Mouse (Mus musculus): ENCODE results near the gene Vmn1r42.
"Not testable (repeated sequence)": the region's sequence is repeated elsewhere in the genome, so short reads cannot be mapped to it uniquely, and the experiment has no call there.

Gene Vmn1r42

DNA sequence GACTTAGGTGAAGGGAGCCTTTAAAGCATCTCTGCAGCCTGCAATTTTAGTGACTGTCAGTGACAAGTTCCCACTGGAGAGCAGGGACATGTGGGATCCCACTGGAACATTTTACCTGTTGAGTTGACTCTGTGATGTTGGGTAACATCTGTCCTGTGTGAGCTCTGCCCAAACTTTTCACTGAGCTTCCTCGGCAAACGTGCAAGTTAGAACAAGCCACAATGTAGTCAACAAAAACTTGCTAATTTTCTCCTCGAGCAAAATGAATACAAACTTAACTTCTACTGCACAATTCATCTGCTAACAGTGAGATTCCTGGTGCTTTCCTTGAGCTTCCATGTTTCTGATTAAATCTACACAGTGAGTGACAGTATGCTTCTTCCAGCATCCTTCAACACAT lies at the start of gene Vmn1r42, which contains the start of gene Vmn1r43:
Vmn1r42 (minus strand) TSS at position 101 of the 400 bp plus-strand sequence.
Vmn1r43 (minus strand) TSS at position 101 of the 400 bp plus-strand sequence.
- not testable (repeated sequence) for DNase-seq (ENCODE audit: low spot score in 2 of 2)

DNA sequence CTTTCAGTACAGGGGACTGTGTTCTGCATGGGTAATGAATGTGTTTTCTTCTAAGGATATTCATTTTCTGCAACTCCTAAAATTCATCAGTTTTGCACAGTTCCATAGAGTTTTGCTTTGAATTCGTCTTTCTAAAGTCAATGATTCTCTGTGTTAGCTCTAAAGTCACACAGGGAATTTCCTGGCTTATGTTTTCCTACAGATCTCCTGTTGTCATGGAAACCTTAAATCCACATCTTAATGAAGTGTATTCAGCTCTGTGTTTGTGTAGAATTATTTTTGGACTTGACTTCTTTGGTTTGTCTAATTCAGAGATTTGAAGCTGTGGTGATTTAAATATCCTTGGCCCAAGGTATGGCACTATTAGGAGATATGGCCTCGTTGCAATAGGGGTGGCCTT lies 7.6 kb upstream of the Vmn1r42 start:
- no peak for DNase-seq (ENCODE audit: low spot score in 2 of 2)

DNA sequence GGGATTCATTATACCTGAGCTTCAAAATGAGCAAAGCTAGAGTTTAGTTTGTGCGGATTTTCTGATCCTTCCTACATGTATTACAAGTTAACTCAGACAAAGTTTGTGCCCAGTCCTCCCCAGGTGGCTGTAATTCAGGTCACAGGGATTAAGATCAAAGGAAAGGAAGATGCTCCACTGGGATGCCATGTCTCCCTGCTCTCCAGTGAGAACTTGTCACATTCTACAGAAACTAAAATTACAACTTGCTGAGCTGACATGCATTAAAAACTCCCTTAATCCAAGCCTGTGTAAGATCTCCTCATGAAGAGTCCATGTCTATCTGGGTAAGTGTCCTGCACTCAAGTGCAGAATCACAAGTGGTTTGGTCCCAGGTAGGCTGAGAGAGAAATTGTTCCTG lies 7.1 kb upstream of the Vmn1r42 start, which contains the start of gene Vmn1r44:
Vmn1r44 (plus strand) TSS at position 301 of the 400 bp plus-strand sequence.
- no peak for DNase-seq (ENCODE audit: low spot score in 2 of 2)

DNA sequence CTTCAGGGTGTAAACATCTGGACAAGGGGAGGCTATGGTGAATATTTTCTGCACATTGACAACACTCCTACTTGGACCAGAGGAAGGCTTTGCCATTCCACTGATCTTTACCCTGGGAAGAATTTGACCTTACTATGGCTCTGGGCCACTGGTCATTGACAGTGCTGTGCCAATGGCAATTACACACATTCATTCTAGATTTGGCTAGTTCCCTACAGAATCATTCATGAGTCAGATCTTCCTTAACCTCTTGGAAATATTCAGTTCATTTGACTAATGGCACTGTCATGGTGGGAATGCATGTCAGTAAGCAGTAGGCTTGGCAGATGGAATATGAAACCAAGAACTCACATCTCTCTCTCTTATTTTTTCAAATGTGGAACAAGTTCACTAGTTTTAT lies 4.7 kb upstream of the Vmn1r42 start:
- DNase-seq (ENCODE audit: low spot score in 2 of 2): no peak

DNA sequence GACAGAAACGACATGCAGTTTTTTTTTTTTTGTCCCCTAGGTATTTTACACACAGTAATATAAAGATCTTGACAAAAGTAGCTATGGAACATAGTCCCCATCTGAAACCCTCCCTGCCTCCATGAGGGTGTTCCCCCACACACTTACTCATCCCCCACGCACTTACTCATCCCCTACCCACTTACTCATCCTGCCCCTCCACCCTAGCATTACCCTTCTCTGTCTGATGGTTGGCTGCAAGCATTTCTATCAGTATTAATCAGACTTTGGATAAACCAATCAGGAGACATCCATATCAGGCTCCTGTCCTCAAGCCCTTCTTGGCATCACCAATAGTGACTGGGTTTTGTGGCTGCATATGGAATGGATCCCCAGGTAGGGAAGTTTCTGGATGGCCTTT lies 750 bp upstream of the Vmn1r42 start:
- DNase-seq (ENCODE audit: low spot score in 2 of 2): no peak

DNA sequence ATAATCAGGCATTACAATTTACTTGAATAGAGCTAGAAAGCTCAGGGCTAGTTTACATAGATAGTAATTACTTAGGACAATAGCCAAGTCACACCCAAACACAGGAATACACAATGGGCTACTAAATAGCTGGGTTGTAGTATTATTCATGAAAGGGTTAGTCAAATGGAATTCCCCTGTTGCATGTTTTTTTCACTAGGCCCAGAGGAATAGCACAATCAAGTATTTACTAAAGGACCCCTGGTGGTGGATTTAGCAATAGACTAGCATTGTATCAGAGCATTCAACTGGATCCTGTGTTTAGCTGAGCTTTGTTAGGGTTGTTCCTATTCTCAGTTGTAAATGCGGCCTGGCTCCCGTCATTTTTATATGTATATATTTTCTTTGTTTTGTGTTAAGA lies 8.2 kb downstream of the Vmn1r42 start:
- DNase-seq (ENCODE audit: low spot score in 2 of 2): no peak

DNA sequence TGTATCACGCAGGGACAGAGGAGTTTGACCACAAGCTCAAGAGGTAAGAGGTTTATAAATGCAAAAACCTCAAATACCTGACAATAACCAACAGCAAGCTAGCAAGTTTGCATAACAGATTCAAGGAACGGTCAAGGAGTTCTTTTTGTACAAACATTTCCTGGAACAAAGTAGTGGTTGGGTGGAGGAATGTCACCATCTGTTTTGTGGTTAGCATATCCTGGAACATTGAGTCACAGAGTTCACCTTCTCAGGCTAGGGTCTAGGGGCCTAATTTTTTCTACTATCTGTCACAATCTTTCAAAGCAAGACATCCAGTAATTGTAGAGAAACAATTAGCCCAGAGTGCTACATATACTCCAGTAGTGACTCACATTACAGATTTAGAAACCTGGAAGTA lies 8.9 kb downstream of the Vmn1r42 start:
- no peak for DNase-seq (ENCODE audit: low spot score in 2 of 2)

DNA sequence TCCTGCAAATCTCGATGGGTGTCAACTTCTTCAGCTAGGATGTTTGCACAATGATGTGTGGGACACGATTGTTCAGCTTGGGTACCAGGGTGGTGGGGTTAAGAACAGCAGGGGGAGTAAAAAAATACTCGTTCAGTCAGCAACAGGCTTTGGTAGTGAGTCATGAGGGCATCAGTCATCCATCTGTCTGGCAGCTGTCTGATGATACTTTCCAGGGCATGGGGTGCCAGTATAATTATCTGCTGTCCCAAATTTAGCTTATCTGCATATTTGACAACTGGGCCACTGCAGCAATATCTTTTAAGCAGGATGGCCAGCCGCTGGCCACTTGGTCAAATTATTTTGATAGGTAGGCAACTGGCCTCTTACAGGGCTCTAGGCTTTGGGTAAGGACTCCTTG lies 12.4 kb downstream of the Vmn1r42 start:
- no peak for DNase-seq (ENCODE audit: low spot score in 2 of 2)

DNA sequence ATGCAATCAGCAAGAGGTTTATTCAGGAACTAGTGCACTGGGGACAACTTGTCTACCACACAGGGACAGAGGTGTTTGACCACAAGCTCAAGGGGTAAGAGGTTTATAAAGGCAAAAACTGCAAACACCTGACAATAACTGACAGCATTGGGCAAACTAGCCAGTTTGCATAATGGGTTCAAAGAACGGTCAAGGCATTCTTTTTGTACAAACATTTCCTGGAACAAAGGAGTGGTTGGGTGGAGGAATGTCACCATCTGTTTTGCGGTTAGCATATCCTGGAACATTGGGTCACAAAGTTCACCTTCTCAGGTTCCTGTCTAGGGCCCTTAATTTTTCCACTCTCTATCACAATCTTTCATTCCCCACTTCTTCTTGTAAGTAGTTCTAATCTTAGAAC lies 16.4 kb downstream of the Vmn1r42 start:
- no peak for DNase-seq (ENCODE audit: low spot score in 2 of 2)

DNA sequence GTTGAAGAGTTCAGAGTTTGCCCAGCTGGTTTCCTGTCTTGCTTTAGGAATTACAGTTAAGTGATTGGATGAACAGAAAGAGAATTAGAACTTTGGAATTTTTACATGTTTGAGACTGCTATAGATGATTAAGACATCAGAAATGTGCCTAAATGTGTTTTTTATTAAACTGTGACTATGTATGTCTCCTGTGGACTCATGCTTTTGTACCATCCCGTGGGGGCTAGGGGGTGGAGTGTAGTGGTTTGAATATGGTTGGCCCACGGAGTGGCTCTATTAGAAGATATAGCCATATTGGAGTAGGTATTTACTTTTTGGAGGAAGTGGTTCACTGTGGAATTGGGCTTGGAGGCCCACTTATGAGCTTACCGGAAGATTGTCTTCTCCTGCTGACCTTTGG lies 18.7 kb downstream of the Vmn1r42 start:
- no peak for DNase-seq (ENCODE audit: low spot score in 2 of 2)

Measured in urinary bladder, postnatal 36 days (tissue).